Mouse (Mus musculus): ENCODE measurements at regions not wholly inside any gene's neighbourhood (a gene's known extent, or its start where the extent isn't known, plus 50 kb on each side); places are given as distances from the start of the nearest gene placed in this dataset.

- TF ChIP-seq CTCF (IDR thresholded peaks at IDR 0.05; ENCODE audit: low read depth) (no peak), EP300 (IDR thresholded peaks at IDR 0.05; ENCODE audit: low read depth) (no peak)
Observed at GRCm38 (mm10) chr3:52554490-52554889, 286.4 kb downstream of the Foxo1 start.
